In the genomic region with DNA sequence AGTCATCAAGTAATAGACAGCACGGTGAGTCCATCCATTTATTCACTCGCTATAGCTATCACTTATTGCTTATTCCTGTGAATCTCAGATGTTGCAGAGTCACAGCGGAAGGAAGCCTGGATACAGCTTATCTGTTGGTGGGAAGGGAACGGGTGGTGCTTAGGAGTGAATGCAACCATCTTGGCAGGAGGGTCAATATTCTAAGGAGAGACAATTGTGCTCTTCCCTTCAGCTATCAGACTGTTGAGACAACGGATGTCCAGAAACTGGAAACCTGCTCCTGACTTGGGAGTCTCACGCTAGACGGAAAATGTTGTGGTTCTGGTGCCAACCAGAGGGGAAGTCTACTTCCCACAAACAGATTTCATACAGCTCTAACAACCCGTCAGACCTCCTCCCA, we compare ENCODE assay signal across 16 mouse cellular contexts.
DNase-seq lines count a peak whose midpoint lies in the region; ATAC-seq lines count a peak whose summit lies in the region.
"Had no signal": no experiment of that assay in that cellular context is flagged by ENCODE, and none has a peak within 500 bp of the region (broad histone marks: within the 10 kb centered on the region; RNA-seq: fewer than 3 reads in every experiment).

No protein-coding gene starts in this region.

- DNase-seq in heart, adult 11 months = peak; percentile 41
- DNase-seq in heart, postnatal 4 days = no peak
- peak; percentile 63 for DNase-seq in lung, postnatal 36 days
- no peak for DNase-seq in kidney, postnatal 36 days
- no peak for DNase-seq in c-Kit-positive CD71-positive TER-119-positive erythroid progenitor cells, embryonic 14.5 days (ENCODE audit: low spot score)
- DNase-seq: adrenal gland, postnatal 10 days; adrenal gland, postnatal 36 days; cerebellum, adult 11 months; cerebellum, adult 2 months; cerebellum, adult 9-11 months; cerebellum, postnatal 25 days; gastrocnemius, postnatal 25 days had no signal

- ATAC-seq in granulocyte monocyte progenitor cell, adult 5-6 weeks (replicated peaks; ENCODE audit: poor library complexity, severe bottlenecking) = peak; percentile 20; the same call in 1 of the 2 replicates
- ATAC-seq: forebrain, embryonic 14.5 days; hindbrain, embryonic 16.5 days; Patski had no signal

Comparison
In these comparisons a context has a peak if more than half of its experiments do, and no peak if none do; other contexts are left out.
1. DNase-seq: peak in heart, adult 11 months (single experiment) and lung, postnatal 36 days (single experiment); none in heart, postnatal 4 days (single experiment), kidney, postnatal 36 days (0 of 2) and c-Kit-positive CD71-positive TER-119-positive erythroid progenitor cells, embryonic 14.5 days (single experiment).